Mouse (Mus musculus) embryonic fibroblast, embryonic 13.5 days (primary cell): Measurements from ENCODE around the gene Rapgef5. TPM values are rescaled to one million over a fixed set of nuclear protein-coding genes. Genes with fewer than 3 reads are reported as not detected.

Experiments
- H3K27ac ChIP-seq: 2 replicates; pipeline ENCODE4 v1.5.1; 2012; ENCODE audit warnings: low read length, control low read depth, inconsistent platforms; ENCODE audit not compliant: insufficient read depth
- H3K4me1 ChIP-seq: 2 replicates; pipeline ENCODE4 v1.6.1; 2011; ENCODE audit warnings: low read length; ENCODE audit not compliant: control insufficient read depth, insufficient read depth
- H3K4me3 ChIP-seq: 2 replicates; pipeline ENCODE4 v1.5.1; 2011; ENCODE audit warnings: mild to moderate bottlenecking, control low read depth, low read length; ENCODE audit not compliant: insufficient read depth
- CTCF ChIP-seq: IDR thresholded peaks from 2 replicates; pipeline ENCODE4 v1.5.1; 2011; ENCODE audit warnings: mild to moderate bottlenecking, control low read depth, low read length, moderate library complexity, borderline replicate concordance; ENCODE audit not compliant: insufficient read depth
- POLR2A ChIP-seq: IDR thresholded peaks from 2 replicates; pipeline ENCODE4 v1.6.1; 2011; ENCODE audit warnings: low read depth, mild to moderate bottlenecking, control low read depth, low read length, moderate library complexity
- polyA plus RNA-seq: library from polyadenylated mRNA; stranded (reverse); fragments of >200 nt; gene quantifications from 2 replicates; pipeline ENCODE4 v1.2.4, GENCODE M21; 2011; ENCODE audit warnings: low read depth; ENCODE audit not compliant: missing spikeins, insufficient read length

Gene Rapgef5
- polyA plus RNA-seq, 1 experiment = 0.30 TPM

GRCm38 (mm10) chr12:117501180-117501579, 15.1 kb upstream of the Rapgef5 start:
- TF ChIP-seq POLR2A = no peak
- no peak for TF ChIP-seq CTCF
- Histone ChIP-seq H3K27ac (no peak overlapping the region), H3K4me1 (peaks cover 3% of the 10 kb centered on the region; the same call in 1 of the 2 replicates), H3K4me3 (no peak overlapping the region)

- no peak overlapping the region for H3K4me3 ChIP-seq
- TF ChIP-seq CTCF (no peak), POLR2A (no peak)
Measured at GRCm38 (mm10) chr12:117502834-117503233, 13.4 kb upstream of the Rapgef5 start.

GRCm38 (mm10) chr12:117505163-117505562, 11.1 kb upstream of the Rapgef5 start:
- TF ChIP-seq POLR2A (no peak), CTCF (no peak)
- Histone ChIP-seq H3K4me3 (no peak overlapping the region), H3K27ac (no peak overlapping the region), H3K4me1 (peaks cover 3% of the 10 kb centered on the region; the same call in 1 of the 2 replicates)

More at GRCm38 (mm10) chr12:117502834-117503233, 13.4 kb upstream of the Rapgef5 start:
- peaks cover 3% of the 10 kb centered on the region; the same call in 1 of the 2 replicates for H3K4me1 ChIP-seq
- no peak overlapping the region for H3K27ac ChIP-seq

- no peak overlapping the region for H3K4me3 ChIP-seq
- no peak overlapping the region for H3K27ac ChIP-seq
- H3K4me1 ChIP-seq = no peaks in the 10 kb centered on the region
- TF ChIP-seq CTCF = no peak
- TF ChIP-seq POLR2A = no peak
Measured at GRCm38 (mm10) chr12:117507772-117508171, 8.5 kb upstream of the Rapgef5 start.

- Histone ChIP-seq H3K27ac (no peak overlapping the region), H3K4me1 (no peaks in the 10 kb centered on the region), H3K4me3 (no peak overlapping the region)
- TF ChIP-seq POLR2A = no peak
- TF ChIP-seq CTCF = no peak
Measured at GRCm38 (mm10) chr12:117509919-117510318, 6.4 kb upstream of the Rapgef5 start.

GRCm38 (mm10) chr12:117512468-117512867, 3.8 kb upstream of the Rapgef5 start:
- Histone ChIP-seq H3K4me3 (no peak overlapping the region), H3K4me1 (no peaks in the 10 kb centered on the region), H3K27ac (no peak overlapping the region)
- no peak for TF ChIP-seq POLR2A
- TF ChIP-seq CTCF = no peak

- no peaks in the 10 kb centered on the region for H3K4me1 ChIP-seq
- H3K27ac ChIP-seq = no peak overlapping the region
- H3K4me3 ChIP-seq = no peak overlapping the region
- TF ChIP-seq POLR2A (no peak), CTCF (no peak)
Measured at GRCm38 (mm10) chr12:117513150-117513932, 2.9 kb upstream of the Rapgef5 start.

GRCm38 (mm10) chr12:117517275-117517936, 1.1 kb downstream of the Rapgef5 start:
- Histone ChIP-seq H3K4me1 (no peaks in the 10 kb centered on the region), H3K4me3 (no peak overlapping the region), H3K27ac (no peak overlapping the region)
- no peak for TF ChIP-seq POLR2A
- TF ChIP-seq CTCF = no peak

- H3K4me3 ChIP-seq = no peak overlapping the region
- no peak overlapping the region for H3K27ac ChIP-seq
- TF ChIP-seq POLR2A = no peak
- TF ChIP-seq CTCF = no peak
- H3K4me1 ChIP-seq = no peaks in the 10 kb centered on the region
Measured at GRCm38 (mm10) chr12:117524311-117525013, 8.2 kb downstream of the Rapgef5 start.
